Mouse (Mus musculus) hindbrain, embryonic 11.5 days (tissue): Measurements from ENCODE around the gene Tanc1. TPM values are rescaled to one million over a fixed set of nuclear protein-coding genes. Genes with fewer than 3 reads are reported as not detected.

Experiments
- ATAC-seq: fragments of 200-750 bp; cut with Nextera tagmentation; 2 replicates; pipeline ENCODE4 v1.8.0; 2017; ENCODE audit warnings: mild to moderate bottlenecking, moderate TSS enrichment, moderate library complexity; ENCODE audit not compliant: low FRiP score
- DNase-seq: peaks from one replicate; pipeline ENCODE4 v3.0.0-alpha.2; 2015; ENCODE audit warnings: low spot score
- H3K27ac ChIP-seq: fragments of 300-500 bp; sonication (generic); 2 replicates; pipeline ENCODE4 v1.5.1; 2014; ENCODE audit warnings: mild to moderate bottlenecking, low read depth, low read length
- H3K27me3 ChIP-seq: fragments of 300-500 bp; sonication (generic); 2 replicates; pipeline ENCODE4 v1.6.1; 2014; ENCODE audit warnings: mild to moderate bottlenecking, low read length, moderate library complexity, mixed read lengths; ENCODE audit not compliant: control insufficient read depth, insufficient read depth
- H3K36me3 ChIP-seq: fragments of 300-500 bp; sonication (generic); 2 replicates; pipeline ENCODE4 v1.6.1; 2014; ENCODE audit warnings: mild to moderate bottlenecking, low read length, moderate library complexity, mixed read lengths; ENCODE audit not compliant: control insufficient read depth, insufficient read depth
- H3K4me1 ChIP-seq: fragments of 300-500 bp; sonication (generic); replicated peaks from 2 replicates; pipeline ENCODE4 v1.6.1; 2014; ENCODE audit warnings: low read length, mixed read lengths; ENCODE audit not compliant: control insufficient read depth, insufficient read depth
- H3K4me2 ChIP-seq: fragments of 300-500 bp; sonication (generic); replicated peaks from 2 replicates; pipeline ENCODE4 v1.6.1; 2014; ENCODE audit warnings: mild to moderate bottlenecking, low read depth, low read length
- H3K4me3 ChIP-seq: fragments of 300-500 bp; sonication (generic); 2 replicates; pipeline ENCODE4 v1.5.1; 2014; ENCODE audit warnings: low read depth, low read length
- H3K9ac ChIP-seq: fragments of 300-500 bp; sonication (generic); 2 replicates; pipeline ENCODE4 v1.6.1; 2014; ENCODE audit warnings: low read depth, low read length
- H3K9me3 ChIP-seq: fragments of 300-500 bp; sonication (generic); 2 replicates; pipeline ENCODE4 v1.6.1; 2016; ENCODE audit warnings: low read length; ENCODE audit not compliant: control insufficient read depth
- WGBS: fragments of 180-500 bp; shearing (Covaris S2); extraction: QIAGEN DNeasy Blood & Tissue Kit; methylation state at CpG from one replicate; pipeline ENCODE4 v1.1.7; 2014; 5-methylcytosine and 5-hydroxymethylcytosine counted together
- polyA plus RNA-seq: library from polyadenylated mRNA; unstranded; fragments of >200 nt; fragmentation: Nextera tagmentation; extraction: Ambion mirVana; gene quantifications from 2 replicates; pipeline ENCODE4 v1.2.1, GENCODE M21; 2014

Tanc1 gene
- polyA plus RNA-seq, 1 experiment from 2014 or later = 11.2 TPM

- Histone ChIP-seq H3K27ac (no peak overlapping the region), H3K9me3 (no peaks in the 10 kb centered on the region), H3K4me3 (no peak overlapping the region), H3K27me3 (no peaks in the 10 kb centered on the region), H3K4me2 (no peak overlapping the region), H3K36me3 (no peaks in the 10 kb centered on the region), H3K9ac (no peak overlapping the region), H3K4me1 (no peaks in the 10 kb centered on the region)
- 91% methylated on average over 5 of the region's 5 CpGs for WGBS
- DNase-seq (no peak), ATAC-seq (no peak)
These were observed 126.5 kb downstream of the Tanc1 start for GRCm38 (mm10) chr2:59738356-59738755.

- H3K9ac ChIP-seq = no peak overlapping the region
- H3K4me3 ChIP-seq = no peak overlapping the region
- no peaks in the 10 kb centered on the region for H3K27me3 ChIP-seq
- 87% methylated on average over 8 of the region's 8 CpGs for WGBS
- no peak for DNase-seq
- no peaks in the 10 kb centered on the region for H3K36me3 ChIP-seq
- H3K4me1 ChIP-seq = no peaks in the 10 kb centered on the region
- no peaks in the 10 kb centered on the region for H3K9me3 ChIP-seq
- ATAC-seq = no peak
- H3K27ac ChIP-seq = no peak overlapping the region
- H3K4me2 ChIP-seq = no peak overlapping the region
These were observed 127.2 kb downstream of the Tanc1 start for GRCm38 (mm10) chr2:59739036-59739435.

GRCm38 (mm10) chr2:59742500-59743116 lies 130.8 kb downstream of the Tanc1 start:
- no peaks in the 10 kb centered on the region for H3K36me3 ChIP-seq
- DNase-seq = no peak
- H3K4me1 ChIP-seq = no peaks in the 10 kb centered on the region
- no peak overlapping the region for H3K4me3 ChIP-seq
- H3K9me3 ChIP-seq = no peaks in the 10 kb centered on the region
- H3K9ac ChIP-seq = no peak overlapping the region
- ATAC-seq = no peak
- no peaks in the 10 kb centered on the region for H3K27me3 ChIP-seq
- no peak overlapping the region for H3K4me2 ChIP-seq
- WGBS = 80% methylated on average over 12 of the region's 12 CpGs
- no peak overlapping the region for H3K27ac ChIP-seq

GRCm38 (mm10) chr2:59745428-59745827 lies 133.6 kb downstream of the Tanc1 start:
- H3K36me3 ChIP-seq = no peaks in the 10 kb centered on the region
- DNase-seq = peak; percentile 82

GRCm38 (mm10) chr2:59746070-59746469 lies 134.2 kb downstream of the Tanc1 start:
- H3K36me3 ChIP-seq = no peaks in the 10 kb centered on the region
- no peaks in the 10 kb centered on the region for H3K9me3 ChIP-seq
- H3K4me3 ChIP-seq = no peak overlapping the region
- no peaks in the 10 kb centered on the region for H3K4me1 ChIP-seq
- no peak for ATAC-seq
- no peak overlapping the region for H3K4me2 ChIP-seq
- 86% methylated on average over 9 of the region's 9 CpGs for WGBS
- no peak overlapping the region for H3K9ac ChIP-seq
- DNase-seq = no peak
- no peak overlapping the region for H3K27ac ChIP-seq
- no peaks in the 10 kb centered on the region for H3K27me3 ChIP-seq

More at GRCm38 (mm10) chr2:59745428-59745827, 133.6 kb downstream of the Tanc1 start:
- H3K27me3 ChIP-seq = no peaks in the 10 kb centered on the region
- 37% methylated on average over 6 of the region's 6 CpGs for WGBS
- no peaks in the 10 kb centered on the region for H3K9me3 ChIP-seq
- no peak overlapping the region for H3K4me2 ChIP-seq
- no peak overlapping the region for H3K9ac ChIP-seq
- no peak for ATAC-seq
- no peak overlapping the region for H3K27ac ChIP-seq
- no peak overlapping the region for H3K4me3 ChIP-seq
- no peaks in the 10 kb centered on the region for H3K4me1 ChIP-seq

GRCm38 (mm10) chr2:59747757-59748156 lies 135.9 kb downstream of the Tanc1 start:
- H3K4me2 ChIP-seq = no peak overlapping the region
- ATAC-seq = no peak
- no peak overlapping the region for H3K27ac ChIP-seq
- no peaks in the 10 kb centered on the region for H3K4me1 ChIP-seq
- no peak overlapping the region for H3K9ac ChIP-seq
- no peaks in the 10 kb centered on the region for H3K9me3 ChIP-seq
- 93% methylated on average over 9 of the region's 9 CpGs for WGBS
- H3K27me3 ChIP-seq = no peaks in the 10 kb centered on the region
- H3K4me3 ChIP-seq = no peak overlapping the region
- H3K36me3 ChIP-seq = no peaks in the 10 kb centered on the region
- no peak for DNase-seq

- DNase-seq (no peak), ATAC-seq (no peak)
- H3K27me3 ChIP-seq = no peaks in the 10 kb centered on the region
- H3K4me2 ChIP-seq = no peak overlapping the region
- H3K36me3 ChIP-seq = no peaks in the 10 kb centered on the region
- no peaks in the 10 kb centered on the region for H3K9me3 ChIP-seq
- H3K27ac ChIP-seq = no peak overlapping the region
- no peak overlapping the region for H3K4me3 ChIP-seq
- 33% methylated on average over 10 of the region's 10 CpGs for WGBS
- H3K4me1 ChIP-seq = no peaks in the 10 kb centered on the region
- H3K9ac ChIP-seq = no peak overlapping the region
These were observed 137.5 kb downstream of the Tanc1 start for GRCm38 (mm10) chr2:59749371-59749770.

- Histone ChIP-seq H3K4me3 (no peak overlapping the region), H3K36me3 (no peaks in the 10 kb centered on the region), H3K27ac (no peak overlapping the region), H3K27me3 (no peaks in the 10 kb centered on the region), H3K4me2 (no peak overlapping the region), H3K9ac (no peak overlapping the region), H3K9me3 (no peaks in the 10 kb centered on the region), H3K4me1 (no peaks in the 10 kb centered on the region)
- DNase-seq = no peak
- WGBS = 64% methylated on average over 6 of the region's 6 CpGs
- ATAC-seq = no peak
These were observed 139.3 kb downstream of the Tanc1 start for GRCm38 (mm10) chr2:59751172-59751571.

GRCm38 (mm10) chr2:59752148-59752547 lies 140.3 kb downstream of the Tanc1 start:
- Histone ChIP-seq H3K36me3 (no peaks in the 10 kb centered on the region), H3K9ac (no peak overlapping the region), H3K9me3 (no peaks in the 10 kb centered on the region), H3K27ac (no peak overlapping the region), H3K27me3 (no peaks in the 10 kb centered on the region), H3K4me3 (no peak overlapping the region), H3K4me1 (no peaks in the 10 kb centered on the region), H3K4me2 (no peak overlapping the region)
- 84% methylated on average over 7 of the region's 7 CpGs for WGBS
- DNase-seq (no peak), ATAC-seq (no peak)
